Mouse (Mus musculus) testis, adult 2 months (tissue): ENCODE data around the gene Tsks.

Experiments
- CTCF ChIP-seq: fragments of 200-500 bp; IDR thresholded peaks from 2 replicates; pipeline ENCODE4 v1.5.1; 2012; ENCODE audit warnings: low read depth, mild to moderate bottlenecking, inconsistent platforms, low read length, moderate library complexity; ENCODE audit not compliant: control insufficient read depth, insufficient read depth, insufficient replicate concordance
- POLR2A ChIP-seq: fragments of 200-500 bp; IDR thresholded peaks from 2 replicates; pipeline ENCODE4 v1.6.1; 2012; ENCODE audit warnings: low read depth, mild to moderate bottlenecking, inconsistent platforms, low read length, moderate library complexity; ENCODE audit not compliant: control insufficient read depth

GRCm38 (mm10) chr7:44908706-44909476 lies 34.1 kb upstream of the Tsks start:
- TF ChIP-seq POLR2A, result no peak
- TF ChIP-seq CTCF, result no peak
